Mouse (Mus musculus): ENCODE results near the gene Fbxl2.

DNA sequence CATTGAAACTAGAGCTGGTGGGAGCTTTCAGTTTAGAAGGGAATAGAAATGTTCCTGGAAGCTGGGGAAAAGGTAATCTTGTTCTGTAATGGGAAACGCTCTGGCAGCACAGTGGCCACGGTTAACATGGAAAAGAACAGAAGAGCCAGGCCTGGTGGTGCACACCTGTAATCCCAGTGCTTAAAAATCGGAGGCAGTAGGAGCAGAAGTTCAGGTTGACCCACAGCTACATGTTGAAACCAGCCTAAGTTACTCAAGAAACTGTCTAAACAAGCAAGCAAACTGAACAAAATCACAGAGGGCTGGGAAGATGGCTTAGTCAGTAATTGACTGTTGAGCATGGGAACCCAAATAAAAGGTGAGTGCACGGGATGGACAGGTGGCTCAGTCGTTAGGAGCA lies 121.1 kb downstream of the Fbxl2 start:
- TF ChIP-seq CTCF (IDR thresholded peaks at IDR 0.05; ENCODE audit: control insufficient read depth, insufficient read depth, low read length) (no peak), POLR2A (IDR thresholded peaks at IDR 0.05; ENCODE audit: borderline replicate concordance, control insufficient read depth, low read depth, low read length) (no peak)
